Mouse (Mus musculus) G1E (cell line): ENCODE measurements at regions not wholly inside any gene's neighbourhood (a gene's known extent, or its start where the extent isn't known, plus 50 kb on each side); places are given as distances from the start of the nearest gene placed in this dataset.

ENCODE experiments used
- ATAC-seq: 2 replicates; pipeline ENCODE4 v1.8.0; 2016; ENCODE audit warnings: mild to moderate bottlenecking; ENCODE audit not compliant: insufficient number of reproducible peaks, poor library complexity, low FRiP score, severe bottlenecking; ENCODE audit errors: extremely low read depth
- DNase-seq: peaks from one replicate; pipeline ENCODE4 v3.0.0; 2012; ENCODE audit warnings: low spot score
- H3K27me3 ChIP-seq: 2 replicates; pipeline ENCODE4 v1.6.1; 2012; ENCODE audit warnings: mild to moderate bottlenecking, low read length, inconsistent platforms; ENCODE audit not compliant: insufficient read depth
- H3K36me3 ChIP-seq: replicated peaks from 2 replicates; pipeline ENCODE3; 2012; ENCODE audit warnings: mild to moderate bottlenecking, inconsistent platforms
- H3K4me1 ChIP-seq: 2 replicates; pipeline ENCODE4 v1.6.1; 2012; ENCODE audit warnings: low read depth, low read length, inconsistent platforms, mixed read lengths; ENCODE audit not compliant: insufficient read depth
- H3K4me3 ChIP-seq: 2 replicates; pipeline ENCODE4 v1.5.1; 2012; ENCODE audit warnings: low read depth, mild to moderate bottlenecking, inconsistent platforms, low read length, moderate library complexity, mixed read lengths
- H3K9me3 ChIP-seq: replicated peaks from 2 replicates; pipeline ENCODE4 v1.6.1; 2012; ENCODE audit warnings: inconsistent platforms
- CTCF ChIP-seq: IDR thresholded peaks from 2 replicates; pipeline ENCODE4 v1.5.1; 2012; ENCODE audit warnings: low read depth, low read length, inconsistent platforms, mixed read lengths
- GATA1 ChIP-seq: IDR thresholded peaks from 2 replicates; pipeline ENCODE4 v1.6.1; 2012; ENCODE audit warnings: borderline replicate concordance, low read length, inconsistent platforms, mixed read lengths
- GATA2 ChIP-seq: IDR thresholded peaks from 2 replicates; pipeline ENCODE4 v1.6.1; 2012; ENCODE audit warnings: low read depth, low read length, inconsistent platforms, borderline replicate concordance
- POLR2AphosphoS5 ChIP-seq: IDR thresholded peaks from 2 replicates; pipeline ENCODE4 v1.6.1; 2012; ENCODE audit warnings: low read depth, low read length, inconsistent platforms; ENCODE audit not compliant: insufficient replicate concordance
- TAL1 ChIP-seq: conservative IDR thresholded peaks from 2 replicates; pipeline ENCODE4 v1.6.1; 2012; ENCODE audit warnings: low read depth, low read length, inconsistent platforms, mixed read lengths

DNA sequence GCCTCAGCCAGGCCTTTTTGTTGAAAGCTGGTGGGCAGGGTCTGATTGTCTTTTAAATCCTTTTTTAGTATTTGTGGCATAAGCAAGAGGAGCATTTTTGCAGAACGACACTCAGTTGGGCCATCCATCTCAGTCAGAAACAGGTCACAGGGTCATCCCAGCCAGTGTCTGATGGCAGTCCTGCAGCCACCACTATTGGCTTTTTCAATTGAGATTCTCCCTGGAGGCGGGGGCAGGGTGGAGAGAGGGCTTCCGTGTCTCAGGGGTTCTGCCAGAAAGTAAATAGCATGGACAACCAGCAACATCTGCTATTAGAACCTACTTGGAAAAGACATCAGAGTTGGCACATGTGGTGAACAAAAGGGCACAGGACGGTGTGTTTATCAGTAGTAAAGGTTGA, 293.8 kb upstream of the Npvf start:
- DNase-seq (no peak), ATAC-seq (no peak)
- TF ChIP-seq POLR2AphosphoS5: no peak
- no peak for TF ChIP-seq GATA1
- no peak for TF ChIP-seq TAL1
- no peak for TF ChIP-seq GATA2
- TF ChIP-seq CTCF: no peak
- Histone ChIP-seq H3K4me3 (no peak overlapping the region), H3K9me3 (no peaks in the 10 kb centered on the region), H3K4me1 (no peaks in the 10 kb centered on the region), H3K27me3 (peaks cover 3% of the 10 kb centered on the region; the same call in 1 of the 2 replicates), H3K36me3 (no peaks in the 10 kb centered on the region)

- no peaks in the 10 kb centered on the region for H3K9me3 ChIP-seq
- ATAC-seq (no peak), DNase-seq (no peak)
- no peaks in the 10 kb centered on the region for H3K4me1 ChIP-seq
- no peaks in the 10 kb centered on the region for H3K36me3 ChIP-seq
- H3K27me3 ChIP-seq: peaks cover 3% of the 10 kb centered on the region; the same call in 1 of the 2 replicates
- TF ChIP-seq GATA1: no peak
- TF ChIP-seq POLR2AphosphoS5: no peak
- TF ChIP-seq GATA2: no peak
- no peak overlapping the region for H3K4me3 ChIP-seq
Observed at GRCm38 (mm10) chr6:50949361-50949760, 295.1 kb upstream of the Npvf start.

DNA sequence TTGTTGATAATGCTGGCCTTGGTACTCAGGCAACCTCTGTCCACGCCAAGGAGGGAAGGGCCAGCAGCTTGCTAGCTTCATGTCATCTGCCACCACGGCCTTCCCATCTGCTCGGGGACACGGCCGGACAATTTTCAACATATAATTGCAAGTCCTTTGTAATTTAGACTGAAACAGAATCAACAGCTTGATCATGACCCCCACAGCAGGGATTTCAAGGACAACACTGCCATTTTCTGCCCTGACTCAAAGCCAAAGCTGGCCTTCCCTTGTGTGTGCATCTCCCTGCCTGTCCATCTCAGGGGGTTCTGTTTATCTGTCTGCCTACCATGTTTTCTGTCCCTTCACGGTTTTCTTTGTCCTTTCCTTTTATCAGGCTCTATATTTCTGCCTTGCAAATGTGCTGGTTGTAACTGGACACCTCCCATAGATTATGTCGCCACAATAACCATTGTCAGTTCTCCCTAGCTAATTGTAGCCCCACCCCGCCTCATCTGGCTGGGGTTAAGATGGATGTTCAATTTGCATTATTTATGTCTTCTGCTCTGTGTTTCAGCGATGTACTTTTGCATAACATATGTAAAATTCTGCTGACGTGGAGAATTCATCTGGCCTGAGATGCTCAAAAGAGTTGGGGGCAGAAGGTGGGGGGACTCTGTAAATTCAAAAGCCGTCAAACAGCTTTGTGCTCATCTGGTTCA, 295.8 kb upstream of the Npvf start:
- Histone ChIP-seq H3K36me3 (no peaks in the 10 kb centered on the region), H3K27me3 (peaks cover 3% of the 10 kb centered on the region; the same call in 1 of the 2 replicates), H3K9me3 (no peaks in the 10 kb centered on the region), H3K4me3 (no peak overlapping the region), H3K4me1 (no peaks in the 10 kb centered on the region)
- TF ChIP-seq CTCF (no peak), TAL1 (no peak), GATA2 (no peak), POLR2AphosphoS5 (no peak), GATA1 (no peak)
- DNase-seq (no peak), ATAC-seq (no peak)

DNA sequence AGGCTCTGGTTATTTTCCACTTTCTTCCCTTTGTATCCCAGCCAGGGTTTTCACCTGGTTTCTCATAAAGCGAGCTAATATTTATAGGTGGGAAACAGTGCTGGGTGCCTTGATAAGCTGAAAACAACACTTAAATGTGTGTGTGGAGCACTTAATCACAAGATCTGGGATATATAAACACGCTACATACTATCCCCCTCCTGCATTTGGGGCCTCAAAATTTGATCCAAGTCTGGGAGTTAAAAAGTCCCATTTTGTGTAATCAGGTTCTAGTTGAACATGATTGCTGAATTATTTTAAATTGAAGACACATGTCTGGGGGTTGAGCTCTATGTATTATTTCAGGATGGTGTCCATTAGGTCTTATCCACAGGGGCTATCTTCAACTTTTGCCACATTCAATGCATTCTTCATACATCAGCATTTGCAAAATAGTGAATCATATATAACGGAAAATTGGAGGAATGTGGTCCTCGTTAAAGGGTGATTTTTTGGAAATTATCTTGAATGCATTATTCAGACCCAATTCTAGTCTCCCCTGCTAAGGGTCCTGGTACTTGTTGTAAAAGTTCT, 303.2 kb upstream of the Npvf start:
- Histone ChIP-seq H3K4me1 (no peaks in the 10 kb centered on the region), H3K27me3 (no peaks in the 10 kb centered on the region), H3K4me3 (no peak overlapping the region), H3K9me3 (no peaks in the 10 kb centered on the region), H3K36me3 (no peaks in the 10 kb centered on the region)
- TF ChIP-seq TAL1: no peak
- no peak for TF ChIP-seq GATA2
- no peak for TF ChIP-seq CTCF
- TF ChIP-seq GATA1: no peak
- no peak for TF ChIP-seq POLR2AphosphoS5
- ATAC-seq (no peak), DNase-seq (no peak)

GRCm38 (mm10) chr6:50960341-50960740, 306.1 kb upstream of the Npvf start:
- ATAC-seq (no peak), DNase-seq (no peak)
- Histone ChIP-seq H3K36me3 (no peaks in the 10 kb centered on the region), H3K27me3 (no peaks in the 10 kb centered on the region), H3K4me1 (no peaks in the 10 kb centered on the region), H3K9me3 (no peaks in the 10 kb centered on the region), H3K4me3 (no peak overlapping the region)
- TF ChIP-seq GATA2: no peak
- TF ChIP-seq POLR2AphosphoS5: no peak
- TF ChIP-seq TAL1: no peak
- TF ChIP-seq CTCF: no peak
- TF ChIP-seq GATA1: no peak

DNA sequence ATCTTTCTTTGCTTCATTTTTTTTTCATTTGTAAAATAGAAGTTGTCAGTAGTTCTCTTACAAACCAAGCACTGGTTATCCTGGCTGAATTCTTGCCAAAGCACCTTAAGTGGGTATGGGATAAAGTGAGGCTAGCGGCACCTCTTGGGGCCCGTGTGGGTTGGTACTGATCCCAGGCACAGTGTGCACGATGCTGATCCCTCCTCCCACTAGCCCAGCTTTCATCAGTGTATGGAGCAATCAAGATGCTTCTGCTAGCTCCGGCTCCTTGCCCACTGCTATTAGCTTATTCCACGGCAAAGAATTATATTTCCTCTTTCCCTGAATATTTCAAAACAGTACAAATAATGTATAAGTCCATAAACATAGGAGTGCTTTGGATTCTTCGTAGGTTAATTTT, 307.4 kb upstream of the Npvf start:
- TF ChIP-seq CTCF (no peak), GATA1 (no peak), POLR2AphosphoS5 (no peak), TAL1 (no peak), GATA2 (no peak)
- no peaks in the 10 kb centered on the region for H3K4me1 ChIP-seq
- H3K9me3 ChIP-seq: no peaks in the 10 kb centered on the region
- no peaks in the 10 kb centered on the region for H3K27me3 ChIP-seq
- no peak overlapping the region for H3K4me3 ChIP-seq
- ATAC-seq (no peak), DNase-seq (no peak)
- H3K36me3 ChIP-seq: no peaks in the 10 kb centered on the region
